8 mouse cellular contexts compared by ENCODE assay signal in the genomic region with DNA sequence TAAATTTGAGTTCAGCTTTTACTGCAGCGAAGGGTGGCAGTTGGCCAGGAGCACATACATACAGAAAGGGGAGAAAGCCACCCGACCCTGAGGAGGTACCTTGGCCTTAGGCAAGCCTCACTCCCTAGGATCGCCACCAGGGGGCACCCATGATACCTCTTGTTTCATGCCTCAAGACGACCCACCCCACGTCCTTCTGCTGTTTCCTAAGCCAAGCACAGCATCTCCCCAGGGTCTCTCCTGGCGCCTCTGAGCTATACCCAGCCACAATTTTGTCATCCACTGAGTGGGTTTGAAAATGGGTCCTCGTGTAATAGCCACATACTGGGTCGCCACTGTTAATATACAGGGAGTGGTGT. TPM values are rescaled to one million over a fixed set of nuclear protein-coding genes. Genes with fewer than 3 reads are reported as not detected.
DNase-seq lines count a peak whose midpoint lies in the region; ATAC-seq and TF ChIP-seq lines count a peak whose summit lies in the region.

No protein-coding gene starts in this region.

- H3K27me3 ChIP-seq in midbrain, embryonic 11.5 days (ENCODE audit: control insufficient read depth, insufficient read depth, low read length): no peaks in the 10 kb centered on the region
- no peaks in the 10 kb centered on the region for H3K27me3 ChIP-seq in midbrain, embryonic 15.5 days (replicated peaks)
- H3K27me3 ChIP-seq in kidney, adult 2 months (replicated peaks; ENCODE audit: control insufficient read depth, insufficient read depth, low read length): no peaks in the 10 kb centered on the region
- H3K27me3 ChIP-seq in limb, embryonic 12.5 days: peaks cover 7% of the 10 kb centered on the region; the same call in 1 of the 2 replicates

- TF ChIP-seq CTCF in kidney, adult 2 months (conservative IDR thresholded peaks at IDR 0.05; ENCODE audit: insufficient read depth, insufficient read length, low read depth, low read length): peak; percentile 89

- no peak overlapping the region for H3K27ac ChIP-seq in midbrain, embryonic 11.5 days (ENCODE audit: low read depth, low read length)
- H3K27ac ChIP-seq in midbrain, embryonic 15.5 days: no peak overlapping the region
- no peak overlapping the region for H3K27ac ChIP-seq in kidney, adult 2 months (ENCODE audit: insufficient read depth, low read depth, low read length)
- H3K27ac ChIP-seq in limb, embryonic 12.5 days: no peak overlapping the region

- no peak overlapping the region for H3K9ac ChIP-seq in midbrain, embryonic 11.5 days (ENCODE audit: low read length)
- H3K9ac ChIP-seq in midbrain, embryonic 15.5 days: no peak overlapping the region
- H3K9ac ChIP-seq in limb, embryonic 12.5 days (replicated peaks): no peak overlapping the region

- H3K36me3 ChIP-seq in midbrain, embryonic 11.5 days (ENCODE audit: control insufficient read depth, insufficient read depth, low read length): no peaks in the 10 kb centered on the region
- no peaks in the 10 kb centered on the region for H3K36me3 ChIP-seq in midbrain, embryonic 15.5 days (replicated peaks)
- H3K36me3 ChIP-seq in kidney, adult 2 months (ENCODE audit: control insufficient read depth, insufficient read depth, low read length): no peaks in the 10 kb centered on the region
- H3K36me3 ChIP-seq in limb, embryonic 12.5 days: no peaks in the 10 kb centered on the region; the same call in 1 of the 2 replicates

- peak; percentile 31 for TF ChIP-seq POLR2A in kidney, adult 2 months (IDR thresholded peaks at IDR 0.05; ENCODE audit: low read depth, low read length)

- no peaks in the 10 kb centered on the region for H3K4me1 ChIP-seq in midbrain, embryonic 11.5 days (ENCODE audit: control insufficient read depth, insufficient read depth, low read length)
- H3K4me1 ChIP-seq in midbrain, embryonic 15.5 days: no peaks in the 10 kb centered on the region; the same call in 1 of the 2 replicates
- H3K4me1 ChIP-seq in kidney, adult 2 months (ENCODE audit: control insufficient read depth, insufficient read depth, low read length): peaks cover 27% of the 10 kb centered on the region
- peaks cover 16% of the 10 kb centered on the region for H3K4me1 ChIP-seq in limb, embryonic 12.5 days (replicated peaks)

- ATAC-seq in midbrain, embryonic 11.5 days (ENCODE audit: low FRiP score): peak; percentile 67
- ATAC-seq in midbrain, embryonic 15.5 days (replicated peaks): no peak
- peak; percentile 38; the same call in 1 of the 2 replicates for ATAC-seq in limb, embryonic 12.5 days (ENCODE audit: insufficient number of reproducible peaks, insufficient read depth, low FRiP score, low TSS enrichment, low read depth)
- peak; percentile 63 for ATAC-seq in monocyte, adult 5-6 weeks (replicated peaks; ENCODE audit: insufficient number of reproducible peaks, low FRiP score, low TSS enrichment, poor library complexity, severe bottlenecking)

- WGBS in midbrain, embryonic 11.5 days: 19% methylated on average over 8 of the region's 8 CpGs
- 20% methylated on average over 8 of the region's 8 CpGs for WGBS in midbrain, embryonic 15.5 days
- WGBS in kidney, adult 2 months: 11% methylated on average over 8 of the region's 8 CpGs
- WGBS in limb, embryonic 12.5 days: 15% methylated on average over 8 of the region's 8 CpGs

- H3K9me3 ChIP-seq in midbrain, embryonic 11.5 days (ENCODE audit: control insufficient read depth, low read length): no peaks in the 10 kb centered on the region
- H3K9me3 ChIP-seq in midbrain, embryonic 15.5 days: no peaks in the 10 kb centered on the region
- H3K9me3 ChIP-seq in limb, embryonic 12.5 days: no peaks in the 10 kb centered on the region

- no peak overlapping the region for H3K4me3 ChIP-seq in midbrain, embryonic 11.5 days (ENCODE audit: low read depth, low read length)
- no peak overlapping the region for H3K4me3 ChIP-seq in midbrain, embryonic 15.5 days
- H3K4me3 ChIP-seq in kidney, adult 2 months (ENCODE audit: insufficient read depth, low read depth, low read length): no peak overlapping the region
- H3K4me3 ChIP-seq in limb, embryonic 12.5 days (replicated peaks): no peak overlapping the region

- peak; percentile 97 for DNase-seq in midbrain, embryonic 11.5 days (ENCODE audit: low spot score, missing footprints)
- peak; percentile 89 for DNase-seq in embryo, embryonic 11 days
- DNase-seq in heart, adult 18-20 months: peak; percentile 90 to 96
- DNase-seq in kidney, adult 2 months: peak; percentile 90
- DNase-seq in spleen, postnatal 14 days (ENCODE audit: low spot score in 2 of 2): peak; percentile 78 to 86

- H3K4me2 ChIP-seq in midbrain, embryonic 11.5 days: no peak overlapping the region
- no peak overlapping the region for H3K4me2 ChIP-seq in midbrain, embryonic 15.5 days
- no peak overlapping the region for H3K4me2 ChIP-seq in limb, embryonic 12.5 days

RNA-seq across cellular contexts. Expression of a gene that starts 8.4 kb away (rescaled TPM):
- 64.1 and 68.2 TPM in 2 replicates for polyA plus RNA-seq in midbrain, embryonic 11.5 days (2014; fragmentation: Nextera tagmentation; extraction: Ambion mirVana)
- 107 and 111 TPM in 2 replicates for polyA plus RNA-seq in midbrain, embryonic 15.5 days (2015; fragmentation: Nextera tagmentation; extraction: Ambion mirVana)
- total RNA-seq in heart, adult 18-20 months (2021): 100 to 1,000 TPM; 101 to 107 TPM
- polyA plus RNA-seq in kidney, adult 2 months (2012; rRNA removed): 224 and 317 TPM in 2 replicates
- 71.5 and 71.6 TPM in 2 replicates for polyA plus RNA-seq in limb, embryonic 12.5 days (2016; fragmentation: Nextera tagmentation; extraction: Ambion mirVana)
- total RNA-seq in monocyte, adult 5-6 weeks (2017): 40.8 to 62.5 TPM (median 59.6 TPM) in 3 replicates

RNA-seq across cellular contexts. Expression of a gene that starts 26.7 kb away (rescaled TPM):
- polyA plus RNA-seq in midbrain, embryonic 11.5 days (2014; fragmentation: Nextera tagmentation; extraction: Ambion mirVana): 7.1 and 8.1 TPM in 2 replicates
- 16.1 and 16.4 TPM in 2 replicates for polyA plus RNA-seq in midbrain, embryonic 15.5 days (2015; fragmentation: Nextera tagmentation; extraction: Ambion mirVana)
- 10 to 100 TPM; 21.5 to 22.1 TPM for total RNA-seq in heart, adult 18-20 months (2021)
- 27.4 and 33.2 TPM in 2 replicates for polyA plus RNA-seq in kidney, adult 2 months (2012; rRNA removed)
- polyA plus RNA-seq in limb, embryonic 12.5 days (2016; fragmentation: Nextera tagmentation; extraction: Ambion mirVana): 11.1 and 11.2 TPM in 2 replicates
- total RNA-seq in monocyte, adult 5-6 weeks (2017): 32.7 to 41.0 TPM (median 33.2 TPM) in 3 replicates

RNA-seq across cellular contexts. Expression of a gene that starts 32.5 kb away (rescaled TPM):
- 39.1 and 41.0 TPM in 2 replicates for polyA plus RNA-seq in midbrain, embryonic 11.5 days (2014; fragmentation: Nextera tagmentation; extraction: Ambion mirVana)
- polyA plus RNA-seq in midbrain, embryonic 15.5 days (2015; fragmentation: Nextera tagmentation; extraction: Ambion mirVana): 141 and 149 TPM in 2 replicates
- total RNA-seq in heart, adult 18-20 months (2021): 10 to 100 TPM; 32.2 to 32.5 TPM
- 32.1 and 36.5 TPM in 2 replicates for polyA plus RNA-seq in kidney, adult 2 months (2012; rRNA removed)
- polyA plus RNA-seq in limb, embryonic 12.5 days (2016; fragmentation: Nextera tagmentation; extraction: Ambion mirVana): 22.7 and 23.7 TPM in 2 replicates
- total RNA-seq in monocyte, adult 5-6 weeks (2017): 15.6 to 22.7 TPM (median 18.0 TPM) in 3 replicates

RNA-seq across cellular contexts. Expression of a gene that starts 38.1 kb away (rescaled TPM):
- polyA plus RNA-seq in midbrain, embryonic 11.5 days (2014; fragmentation: Nextera tagmentation; extraction: Ambion mirVana): 0.23 and 0.42 TPM in 2 replicates
- 0.40 and 0.47 TPM in 2 replicates for polyA plus RNA-seq in midbrain, embryonic 15.5 days (2015; fragmentation: Nextera tagmentation; extraction: Ambion mirVana)
- 10 to 100 TPM; 13.8 TPM for total RNA-seq in heart, adult 18-20 months (2021)
- 26.6 and 31.1 TPM in 2 replicates for polyA plus RNA-seq in kidney, adult 2 months (2012; rRNA removed)
- 0.69 and 0.96 TPM in 2 replicates for polyA plus RNA-seq in limb, embryonic 12.5 days (2016; fragmentation: Nextera tagmentation; extraction: Ambion mirVana)
- 1.9 to 4.3 TPM (median 2.2 TPM) in 3 replicates for total RNA-seq in monocyte, adult 5-6 weeks (2017)

RNA-seq across cellular contexts. Expression of a gene that starts 42.0 kb away (rescaled TPM):
- polyA plus RNA-seq in midbrain, embryonic 11.5 days (2014; fragmentation: Nextera tagmentation; extraction: Ambion mirVana): 0.39 and 0.40 TPM in 2 replicates
- polyA plus RNA-seq in midbrain, embryonic 15.5 days (2015; fragmentation: Nextera tagmentation; extraction: Ambion mirVana): not detected in 2 replicates
- total RNA-seq in heart, adult 18-20 months (2021): not detected
- 0.16 and 0.65 TPM in 2 replicates for polyA plus RNA-seq in kidney, adult 2 months (2012; rRNA removed)
- 2.0 and 2.4 TPM in 2 replicates for polyA plus RNA-seq in limb, embryonic 12.5 days (2016; fragmentation: Nextera tagmentation; extraction: Ambion mirVana)
- not detected in 3 replicates for total RNA-seq in monocyte, adult 5-6 weeks (2017)
